Mouse (Mus musculus) midbrain, embryonic 12.5 days (tissue): ENCODE measurements at regions not wholly inside any gene's neighbourhood (a gene's known extent, or its start where the extent isn't known, plus 50 kb on each side); places are given as distances from the start of the nearest gene placed in this dataset.

ENCODE experiments used
- ATAC-seq: fragments of 200-750 bp; cut with Nextera tagmentation; 2 replicates; pipeline ENCODE4 v1.8.0; 2017; ENCODE audit warnings: low read depth, moderate TSS enrichment, moderate library complexity; ENCODE audit not compliant: low FRiP score
- H3K27ac ChIP-seq: fragments of 300-500 bp; sonication (generic); replicated peaks from 2 replicates; pipeline ENCODE4 v1.5.1; 2016; ENCODE audit warnings: mild to moderate bottlenecking
- H3K27me3 ChIP-seq: fragments of 300-500 bp; sonication (generic); 2 replicates; pipeline ENCODE4 v1.6.1; 2016; ENCODE audit warnings: mild to moderate bottlenecking
- H3K36me3 ChIP-seq: fragments of 300-500 bp; sonication (generic); 2 replicates; pipeline ENCODE4 v1.6.1; 2016
- H3K4me1 ChIP-seq: fragments of 300-500 bp; sonication (generic); 2 replicates; pipeline ENCODE4 v1.6.1; 2016
- H3K4me2 ChIP-seq: fragments of 300-500 bp; sonication (generic); replicated peaks from 2 replicates; pipeline ENCODE4 v1.6.1; 2016; ENCODE audit warnings: mild to moderate bottlenecking, moderate library complexity
- H3K4me3 ChIP-seq: fragments of 300-500 bp; sonication (generic); 2 replicates; pipeline ENCODE4 v1.5.1; 2016; ENCODE audit warnings: mild to moderate bottlenecking
- H3K9ac ChIP-seq: fragments of 300-500 bp; sonication (generic); replicated peaks from 2 replicates; pipeline ENCODE4 v1.6.1; 2016; ENCODE audit warnings: mild to moderate bottlenecking, moderate library complexity
- H3K9me3 ChIP-seq: fragments of 300-500 bp; sonication (generic); 2 replicates; pipeline ENCODE4 v1.6.1; 2016; ENCODE audit warnings: mild to moderate bottlenecking
- WGBS: fragments of 180-500 bp; shearing (Covaris S2); methylation state at CpG from one replicate; pipeline ENCODE4 v1.1.7; 2016; 5-methylcytosine and 5-hydroxymethylcytosine counted together

- 68% methylated on average over 2 of the region's 2 CpGs for WGBS
- H3K4me1 ChIP-seq: no peaks in the 10 kb centered on the region
- no peaks in the 10 kb centered on the region for H3K36me3 ChIP-seq
- H3K4me3 ChIP-seq: no peak overlapping the region
- no peaks in the 10 kb centered on the region for H3K9me3 ChIP-seq
- peak; percentile 68 for ATAC-seq
- no peak overlapping the region for H3K27ac ChIP-seq
- no peaks in the 10 kb centered on the region for H3K27me3 ChIP-seq
- no peak overlapping the region for H3K9ac ChIP-seq
- H3K4me2 ChIP-seq: no peak overlapping the region
Observed at GRCm38 (mm10) chr8:100206557-100207349, 790.5 kb upstream of the Cdh8 start.

- H3K27me3 ChIP-seq: no peaks in the 10 kb centered on the region
- H3K4me1 ChIP-seq: no peaks in the 10 kb centered on the region
- H3K9me3 ChIP-seq: no peaks in the 10 kb centered on the region
- no peak for ATAC-seq
- 91% methylated on average over 2 of the region's 2 CpGs for WGBS
- H3K36me3 ChIP-seq: no peaks in the 10 kb centered on the region
- no peak overlapping the region for H3K9ac ChIP-seq
- H3K27ac ChIP-seq: no peak overlapping the region
- no peak overlapping the region for H3K4me3 ChIP-seq
- H3K4me2 ChIP-seq: no peak overlapping the region
Observed at GRCm38 (mm10) chr8:100193228-100193627, 777.0 kb upstream of the Cdh8 start.

GRCm38 (mm10) chr8:100190698-100191097 lies 774.4 kb upstream of the Cdh8 start:
- 89% methylated on average over 2 of the region's 2 CpGs for WGBS
- Histone ChIP-seq H3K36me3 (no peaks in the 10 kb centered on the region), H3K4me2 (no peak overlapping the region), H3K27me3 (no peaks in the 10 kb centered on the region), H3K9ac (no peak overlapping the region), H3K9me3 (no peaks in the 10 kb centered on the region), H3K27ac (no peak overlapping the region), H3K4me1 (no peaks in the 10 kb centered on the region), H3K4me3 (no peak overlapping the region)
- ATAC-seq: no peak

- Histone ChIP-seq H3K36me3 (no peaks in the 10 kb centered on the region), H3K27ac (no peak overlapping the region), H3K4me3 (no peak overlapping the region), H3K9me3 (no peaks in the 10 kb centered on the region), H3K4me2 (no peak overlapping the region), H3K9ac (no peak overlapping the region), H3K27me3 (no peaks in the 10 kb centered on the region), H3K4me1 (no peaks in the 10 kb centered on the region)
- no peak for ATAC-seq
- 76% methylated on average over 3 of the region's 3 CpGs for WGBS
Observed at GRCm38 (mm10) chr8:100187976-100188375, 771.7 kb upstream of the Cdh8 start.

- H3K27ac ChIP-seq: no peak overlapping the region
- no peak overlapping the region for H3K4me2 ChIP-seq
- no peak overlapping the region for H3K9ac ChIP-seq
- WGBS: 91% methylated on average over 1 of the region's 1 CpGs
- H3K4me1 ChIP-seq: no peaks in the 10 kb centered on the region
- H3K27me3 ChIP-seq: no peaks in the 10 kb centered on the region
- no peaks in the 10 kb centered on the region for H3K9me3 ChIP-seq
- ATAC-seq: no peak
- no peak overlapping the region for H3K4me3 ChIP-seq
- no peaks in the 10 kb centered on the region for H3K36me3 ChIP-seq
Observed at GRCm38 (mm10) chr8:100176502-100176901, 760.2 kb upstream of the Cdh8 start.

GRCm38 (mm10) chr8:100145411-100145810 lies 729.1 kb upstream of the Cdh8 start:
- H3K4me2 ChIP-seq: no peak overlapping the region
- H3K9me3 ChIP-seq: no peaks in the 10 kb centered on the region
- H3K4me3 ChIP-seq: no peak overlapping the region
- H3K4me1 ChIP-seq: no peaks in the 10 kb centered on the region
- no peak overlapping the region for H3K9ac ChIP-seq
- no peak overlapping the region for H3K27ac ChIP-seq
- H3K36me3 ChIP-seq: no peaks in the 10 kb centered on the region
- ATAC-seq: no peak
- WGBS: 88% methylated on average over 1 of the region's 1 CpGs
- no peaks in the 10 kb centered on the region for H3K27me3 ChIP-seq

GRCm38 (mm10) chr8:100144124-100144680 lies 727.9 kb upstream of the Cdh8 start:
- no peak overlapping the region for H3K4me2 ChIP-seq
- H3K27ac ChIP-seq: no peak overlapping the region
- H3K9ac ChIP-seq: no peak overlapping the region
- no peaks in the 10 kb centered on the region for H3K36me3 ChIP-seq
- H3K4me1 ChIP-seq: no peaks in the 10 kb centered on the region
- H3K9me3 ChIP-seq: no peaks in the 10 kb centered on the region
- no peak overlapping the region for H3K4me3 ChIP-seq
- ATAC-seq: no peak
- no peaks in the 10 kb centered on the region for H3K27me3 ChIP-seq
- 83% methylated on average over 5 of the region's 5 CpGs for WGBS

GRCm38 (mm10) chr8:100104412-100105365 lies 688.4 kb upstream of the Cdh8 start:
- Histone ChIP-seq H3K4me3 (no peak overlapping the region), H3K36me3 (no peaks in the 10 kb centered on the region), H3K4me2 (no peak overlapping the region), H3K27ac (no peak overlapping the region), H3K9me3 (no peaks in the 10 kb centered on the region), H3K4me1 (peaks cover 6% of the 10 kb centered on the region; the same call in 1 of the 2 replicates), H3K27me3 (no peaks in the 10 kb centered on the region), H3K9ac (no peak overlapping the region)
- ATAC-seq: peak; percentile 92
- 37% methylated on average over 11 of the region's 11 CpGs for WGBS

- Histone ChIP-seq H3K9ac (no peak overlapping the region), H3K27me3 (no peaks in the 10 kb centered on the region), H3K4me3 (no peak overlapping the region), H3K27ac (no peak overlapping the region), H3K9me3 (no peaks in the 10 kb centered on the region), H3K4me1 (peaks cover 6% of the 10 kb centered on the region; the same call in 1 of the 2 replicates), H3K36me3 (no peaks in the 10 kb centered on the region), H3K4me2 (no peak overlapping the region)
- 62% methylated on average over 2 of the region's 2 CpGs for WGBS
- ATAC-seq: no peak
Observed at GRCm38 (mm10) chr8:100101957-100102356, 685.7 kb upstream of the Cdh8 start.

- Histone ChIP-seq H3K36me3 (no peaks in the 10 kb centered on the region), H3K4me2 (no peak overlapping the region), H3K9ac (no peak overlapping the region), H3K27me3 (no peaks in the 10 kb centered on the region), H3K27ac (no peak overlapping the region), H3K9me3 (no peaks in the 10 kb centered on the region), H3K4me1 (no peaks in the 10 kb centered on the region), H3K4me3 (no peak overlapping the region)
- no peak for ATAC-seq
- 92% methylated on average over 5 of the region's 5 CpGs for WGBS
Observed at GRCm38 (mm10) chr8:100072059-100072729, 655.9 kb upstream of the Cdh8 start.

GRCm38 (mm10) chr8:100069761-100070160 lies 653.5 kb upstream of the Cdh8 start:
- H3K4me2 ChIP-seq: no peak overlapping the region
- ATAC-seq: no peak
- no peak overlapping the region for H3K27ac ChIP-seq
- no peaks in the 10 kb centered on the region for H3K4me1 ChIP-seq
- no peaks in the 10 kb centered on the region for H3K27me3 ChIP-seq
- no peaks in the 10 kb centered on the region for H3K36me3 ChIP-seq
- 80% methylated on average over 1 of the region's 1 CpGs for WGBS
- H3K4me3 ChIP-seq: no peak overlapping the region
- no peaks in the 10 kb centered on the region for H3K9me3 ChIP-seq
- no peak overlapping the region for H3K9ac ChIP-seq
